Mouse (Mus musculus): ENCODE measurements around the gene P3h3. TPM values are rescaled to one million over a fixed set of nuclear protein-coding genes. Genes with fewer than 3 reads are reported as not detected.
"Not testable (repeated sequence)": the region's sequence is repeated elsewhere in the genome, so short reads cannot be mapped to it uniquely, and the experiment has no call there.

Gene P3h3
- polyA plus RNA-seq, 1 experiment from 2014 or later = 18.1 TPM

GRCm38 (mm10) chr6:124803061-124803460 is 54.5 kb downstream of the P3h3 start:
- Histone ChIP-seq H3K27me3 (replicated peaks) (no peaks in the 10 kb centered on the region), H3K9me3 (no peaks in the 10 kb centered on the region), H3K4me2 (no peak overlapping the region), H3K4me1 (peaks cover 18% of the 10 kb centered on the region), H3K27ac (no peak overlapping the region), H3K4me3 (no peak overlapping the region), H3K36me3 (replicated peaks) (no peaks in the 10 kb centered on the region), H3K9ac (no peak overlapping the region)
- no peak for ATAC-seq (replicated peaks)
- 78% methylated on average over 3 of the region's 3 CpGs for WGBS

GRCm38 (mm10) chr6:124802400-124802799 is 55.2 kb downstream of the P3h3 start:
- H3K27ac ChIP-seq; H3K9ac ChIP-seq; ATAC-seq (replicated peaks); H3K27me3 ChIP-seq (replicated peaks); H3K4me3 ChIP-seq; H3K36me3 ChIP-seq (replicated peaks); H3K9me3 ChIP-seq; H3K4me2 ChIP-seq: not testable (repeated sequence)
- peaks cover 16% of the 10 kb centered on the region for H3K4me1 ChIP-seq
- 20% methylated on average over 6 of the region's 9 CpGs for WGBS

- Histone ChIP-seq H3K9me3 (no peaks in the 10 kb centered on the region), H3K4me2 (no peak overlapping the region), H3K9ac (no peak overlapping the region), H3K36me3 (replicated peaks) (no peaks in the 10 kb centered on the region), H3K4me1 (no peaks in the 10 kb centered on the region), H3K27ac (no peak overlapping the region), H3K27me3 (replicated peaks) (no peaks in the 10 kb centered on the region), H3K4me3 (no peak overlapping the region)
- WGBS = 86% methylated on average over 2 of the region's 2 CpGs
- no peak for ATAC-seq (replicated peaks)
Measured at GRCm38 (mm10) chr6:124796200-124796599, 61.4 kb downstream of the P3h3 start.

- Histone ChIP-seq H3K27ac (no peak overlapping the region), H3K4me2 (no peak overlapping the region), H3K9me3 (no peaks in the 10 kb centered on the region), H3K9ac (no peak overlapping the region), H3K27me3 (replicated peaks) (no peaks in the 10 kb centered on the region), H3K4me3 (no peak overlapping the region), H3K36me3 (replicated peaks) (no peaks in the 10 kb centered on the region), H3K4me1 (no peaks in the 10 kb centered on the region)
- WGBS = 60% methylated on average over 4 of the region's 4 CpGs
- no peak for ATAC-seq (replicated peaks)
Measured at GRCm38 (mm10) chr6:124795781-124796180, 61.8 kb downstream of the P3h3 start.

GRCm38 (mm10) chr6:124791911-124792310 is 65.6 kb downstream of the P3h3 start:
- 86% methylated on average over 3 of the region's 3 CpGs for WGBS
- no peak overlapping the region for H3K4me2 ChIP-seq
- H3K4me3 ChIP-seq = no peak overlapping the region
- no peaks in the 10 kb centered on the region for H3K36me3 ChIP-seq (replicated peaks)
- H3K27ac ChIP-seq = no peak overlapping the region
- no peak overlapping the region for H3K9ac ChIP-seq
- no peak for ATAC-seq (replicated peaks)
- H3K4me1 ChIP-seq = no peaks in the 10 kb centered on the region
- no peaks in the 10 kb centered on the region for H3K27me3 ChIP-seq (replicated peaks)
- no peaks in the 10 kb centered on the region for H3K9me3 ChIP-seq

Other genes with a start within 250 kb of the P3h3 start
- gene C1s2, start 221.7 kb downstream of the P3h3 start, polyA plus RNA-seq (2015; fragmentation: Nextera tagmentation; extraction: Ambion mirVana) = 0.13 TPM in 1 of 2 replicates, not detected in the other
- gene Lpcat3, start 194.7 kb downstream of the P3h3 start, polyA plus RNA-seq (2015; fragmentation: Nextera tagmentation; extraction: Ambion mirVana) = 45.6 and 51.9 TPM in 2 replicates
- 107 and 109 TPM in 2 replicates for gene Emg1, start 145.6 kb downstream of the P3h3 start, polyA plus RNA-seq (2015; fragmentation: Nextera tagmentation; extraction: Ambion mirVana)
- 254 and 256 TPM in 2 replicates for gene Phb2, start 145.4 kb downstream of the P3h3 start, polyA plus RNA-seq (2015; fragmentation: Nextera tagmentation; extraction: Ambion mirVana)
- 3.9 and 5.6 TPM in 2 replicates for gene Ptpn6, start 119.0 kb downstream of the P3h3 start, polyA plus RNA-seq (2015; fragmentation: Nextera tagmentation; extraction: Ambion mirVana)
- gene Grcc10, start 116.4 kb downstream of the P3h3 start, polyA plus RNA-seq (2015; fragmentation: Nextera tagmentation; extraction: Ambion mirVana) = 668 and 674 TPM in 2 replicates
- not detected in 2 replicates for gene Gm45234, start 101.7 kb downstream of the P3h3 start, polyA plus RNA-seq (2015; fragmentation: Nextera tagmentation; extraction: Ambion mirVana)
- 32.7 and 34.3 TPM in 2 replicates for gene Atn1, start 101.2 kb downstream of the P3h3 start, polyA plus RNA-seq (2015; fragmentation: Nextera tagmentation; extraction: Ambion mirVana)
- gene Eno2, start 88.1 kb downstream of the P3h3 start, polyA plus RNA-seq (2015; fragmentation: Nextera tagmentation; extraction: Ambion mirVana) = 89.2 and 90.8 TPM in 2 replicates
- 4.8 and 6.7 TPM in 2 replicates for gene Lrrc23, start 78.0 kb downstream of the P3h3 start, polyA plus RNA-seq (2015; fragmentation: Nextera tagmentation; extraction: Ambion mirVana)
- gene Spsb2, start 49.1 kb downstream of the P3h3 start, polyA plus RNA-seq (2015; fragmentation: Nextera tagmentation; extraction: Ambion mirVana) = 8.8 and 10.1 TPM in 2 replicates
- 383 and 391 TPM in 2 replicates for gene Tpi1, start 43.5 kb downstream of the P3h3 start, polyA plus RNA-seq (2015; fragmentation: Nextera tagmentation; extraction: Ambion mirVana)
- gene Usp5, start 28.3 kb downstream of the P3h3 start, polyA plus RNA-seq (2015; fragmentation: Nextera tagmentation; extraction: Ambion mirVana) = 233 and 234 TPM in 2 replicates
- gene Cdca3, start 28.2 kb downstream of the P3h3 start, polyA plus RNA-seq (2015; fragmentation: Nextera tagmentation; extraction: Ambion mirVana) = 23.2 and 32.9 TPM in 2 replicates
- gene Gnb3, start 17.5 kb downstream of the P3h3 start, polyA plus RNA-seq (2015; fragmentation: Nextera tagmentation; extraction: Ambion mirVana) = 2.6 and 2.8 TPM in 2 replicates
- 41.0 and 42.0 TPM in 2 replicates for gene Gpr162, start 6.2 kb upstream of the P3h3 start, polyA plus RNA-seq (2015; fragmentation: Nextera tagmentation; extraction: Ambion mirVana)
- 0.21 and 0.33 TPM in 2 replicates for gene Cd4, start 30.5 kb upstream of the P3h3 start, polyA plus RNA-seq (2015; fragmentation: Nextera tagmentation; extraction: Ambion mirVana)
- 2.8 and 3.2 TPM in 2 replicates for gene Lag3, start 54.0 kb upstream of the P3h3 start, polyA plus RNA-seq (2015; fragmentation: Nextera tagmentation; extraction: Ambion mirVana)
- 880 and 884 TPM in 2 replicates for gene Ptms, start 62.4 kb upstream of the P3h3 start, polyA plus RNA-seq (2015; fragmentation: Nextera tagmentation; extraction: Ambion mirVana)
- gene Mlf2, start 73.6 kb upstream of the P3h3 start, polyA plus RNA-seq (2015; fragmentation: Nextera tagmentation; extraction: Ambion mirVana) = 559 and 568 TPM in 2 replicates
- gene Cops7a, start 107.8 kb upstream of the P3h3 start, polyA plus RNA-seq (2015; fragmentation: Nextera tagmentation; extraction: Ambion mirVana) = 94.5 and 95.5 TPM in 2 replicates
- gene Pianp, start 138.9 kb upstream of the P3h3 start, polyA plus RNA-seq (2015; fragmentation: Nextera tagmentation; extraction: Ambion mirVana) = 70.8 and 75.8 TPM in 2 replicates
- 19.1 and 19.9 TPM in 2 replicates for gene Zfp384, start 151.4 kb upstream of the P3h3 start, polyA plus RNA-seq (2015; fragmentation: Nextera tagmentation; extraction: Ambion mirVana)
- gene Ing4, start 182.0 kb upstream of the P3h3 start, polyA plus RNA-seq (2015; fragmentation: Nextera tagmentation; extraction: Ambion mirVana) = 165 and 178 TPM in 2 replicates
- gene Acrbp, start 191.9 kb upstream of the P3h3 start, polyA plus RNA-seq (2015; fragmentation: Nextera tagmentation; extraction: Ambion mirVana) = 18.4 and 19.6 TPM in 2 replicates
- 0.56 and 0.60 TPM in 2 replicates for gene Lpar5, start 210.2 kb upstream of the P3h3 start, polyA plus RNA-seq (2015; fragmentation: Nextera tagmentation; extraction: Ambion mirVana)
- 105 and 125 TPM in 2 replicates for gene Chd4, start 238.2 kb upstream of the P3h3 start, polyA plus RNA-seq (2015; fragmentation: Nextera tagmentation; extraction: Ambion mirVana)

Data from midbrain, embryonic 15.5 days (tissue).